Mouse (Mus musculus) urinary bladder, postnatal 14 days (tissue): ENCODE measurements around the gene Cacna1e.

ENCODE experiments used
- DNase-seq: peaks from one replicate; pipeline ENCODE4 v3.0.0; 2021; ENCODE audit warnings: low spot score

The Cacna1e gene

GRCm38 (mm10) chr1:154707584-154708290 lies 176.6 kb downstream of the Cacna1e start:
- no peak for DNase-seq

- no peak for DNase-seq
Measured at GRCm38 (mm10) chr1:154706974-154707373, 177.3 kb downstream of the Cacna1e start.

- no peak for DNase-seq
Measured at GRCm38 (mm10) chr1:154705882-154706565, 178.3 kb downstream of the Cacna1e start.

- DNase-seq: no peak
Measured at GRCm38 (mm10) chr1:154704558-154705185, 179.6 kb downstream of the Cacna1e start.

- DNase-seq: no peak
Measured at GRCm38 (mm10) chr1:154702623-154703022, 181.7 kb downstream of the Cacna1e start.

- DNase-seq: no peak
Measured at GRCm38 (mm10) chr1:154688876-154689665, 195.2 kb downstream of the Cacna1e start.

- no peak for DNase-seq
Measured at GRCm38 (mm10) chr1:154686861-154687260, 197.4 kb downstream of the Cacna1e start.

GRCm38 (mm10) chr1:154683477-154684106 lies 200.7 kb downstream of the Cacna1e start:
- DNase-seq: no peak

GRCm38 (mm10) chr1:154678989-154679388 lies 205.3 kb downstream of the Cacna1e start:
- no peak for DNase-seq

- DNase-seq: no peak
Measured at GRCm38 (mm10) chr1:154678151-154678550, 206.2 kb downstream of the Cacna1e start.

GRCm38 (mm10) chr1:154677677-154678076 lies 206.6 kb downstream of the Cacna1e start:
- no peak for DNase-seq

- no peak for DNase-seq
Measured at GRCm38 (mm10) chr1:154663721-154664120, 220.6 kb downstream of the Cacna1e start.

GRCm38 (mm10) chr1:154661977-154662376 lies 222.3 kb downstream of the Cacna1e start:
- no peak for DNase-seq

GRCm38 (mm10) chr1:154661221-154661864 lies 223.0 kb downstream of the Cacna1e start:
- no peak for DNase-seq

- DNase-seq: no peak
Measured at GRCm38 (mm10) chr1:154657366-154657765, 226.9 kb downstream of the Cacna1e start.

- DNase-seq: no peak
Measured at GRCm38 (mm10) chr1:154653951-154654350, 230.3 kb downstream of the Cacna1e start.

- no peak for DNase-seq
Measured at GRCm38 (mm10) chr1:154646156-154646950, 237.9 kb downstream of the Cacna1e start.

GRCm38 (mm10) chr1:154637821-154638220 lies 246.5 kb downstream of the Cacna1e start:
- DNase-seq: no peak

- no peak for DNase-seq
Measured at GRCm38 (mm10) chr1:154635766-154636165, 248.5 kb downstream of the Cacna1e start.

GRCm38 (mm10) chr1:154632886-154633285 lies 251.4 kb downstream of the Cacna1e start:
- DNase-seq: no peak
